Mouse (Mus musculus): ENCODE results near the gene Gm49394. TPM values are rescaled to one million over a fixed set of nuclear protein-coding genes. Genes with fewer than 3 reads are reported as not detected.

Gene Gm49394
- not detected in 2 replicates for total RNA-seq (2015; ENCODE audit: low replicate concordance)
- not detected in 2 replicates for total RNA-seq (2017; ENCODE audit: low replicate concordance)

DNA sequence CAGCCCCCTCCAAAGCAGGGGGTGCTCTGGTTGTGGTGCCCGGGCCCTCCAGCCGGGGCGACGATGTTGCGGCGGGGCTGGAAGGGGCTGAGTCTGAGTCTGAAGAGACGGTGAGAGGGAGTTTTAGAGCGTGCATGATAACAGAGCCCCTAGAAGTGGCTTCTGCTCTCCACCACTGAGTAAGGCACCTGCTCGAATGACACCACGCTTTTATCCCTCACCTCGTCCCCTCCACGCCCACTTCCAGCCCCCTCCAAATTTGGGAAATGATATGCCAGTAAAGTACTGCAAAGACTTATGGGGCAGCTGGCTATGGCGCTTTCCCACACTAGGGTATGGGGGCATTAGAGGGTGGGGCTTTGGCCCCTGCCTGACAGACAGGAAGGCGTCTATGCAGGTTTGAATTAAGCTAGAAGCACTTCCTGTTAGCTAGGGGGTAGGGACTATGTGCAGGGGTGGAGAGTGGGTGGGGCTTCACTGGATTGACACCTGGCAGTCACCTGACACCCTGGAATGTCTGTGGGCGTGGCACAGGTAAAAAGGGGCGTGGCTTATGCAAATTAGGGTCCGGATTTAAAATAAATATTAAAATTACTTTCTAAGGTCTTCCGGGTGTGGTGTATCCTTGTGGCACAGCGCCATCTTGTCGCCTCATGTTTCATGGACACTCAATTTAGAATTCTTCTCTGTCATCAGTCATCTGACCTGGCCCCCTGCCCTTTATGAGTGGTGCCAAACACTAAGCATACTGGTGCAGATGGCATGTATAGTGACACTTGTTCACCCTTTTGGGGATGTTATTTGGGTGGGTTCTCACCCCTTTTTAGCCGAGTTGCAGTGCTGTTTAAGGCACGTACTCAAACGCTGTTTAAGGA, at the start of gene Gm49394:
Gene Gm49394, minus strand, starts transcription at position 192 of the 875 bp plus-strand sequence.
- no peak for ATAC-seq (replicated peaks; ENCODE audit: low FRiP score, poor library complexity, severe bottlenecking)

DNA sequence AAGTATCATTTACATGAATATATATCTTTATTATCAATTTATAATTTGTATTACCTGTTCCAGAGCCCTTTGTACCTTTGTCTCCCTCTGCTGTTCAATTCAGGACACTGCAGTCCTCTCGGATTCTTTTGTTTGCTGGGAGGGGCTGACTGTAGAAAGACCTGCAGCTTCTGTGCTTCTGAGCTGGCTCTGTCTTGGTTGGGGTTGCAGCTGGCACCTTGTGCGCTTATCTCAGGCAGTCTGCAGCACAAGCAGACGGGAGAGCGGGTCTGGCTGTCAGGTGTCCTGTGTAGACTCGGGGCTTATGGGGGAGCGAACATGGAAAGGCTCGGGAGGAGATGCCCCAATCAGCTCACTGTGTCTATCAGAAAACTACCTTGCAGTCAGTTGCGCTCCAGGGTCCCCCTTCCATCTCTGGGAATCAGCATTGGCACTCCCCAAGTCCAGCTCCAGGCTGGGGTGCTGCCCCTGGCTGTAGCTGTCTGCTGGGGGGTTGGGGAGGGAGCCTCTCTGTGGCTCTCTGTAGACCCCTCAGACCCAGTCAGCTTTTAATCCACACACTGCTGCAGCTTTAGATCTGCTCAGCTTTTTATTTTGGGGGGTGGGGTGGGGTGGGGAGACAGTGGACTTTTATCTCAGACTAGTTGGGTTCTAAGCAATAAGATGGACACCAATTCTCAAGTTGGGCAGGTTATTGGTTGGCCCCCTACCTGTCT, 45.2 kb upstream of the Gm49394 start:
- peak; percentile 64; the same call in 1 of the 2 replicates for ATAC-seq (replicated peaks; ENCODE audit: low FRiP score, poor library complexity, severe bottlenecking)

DNA sequence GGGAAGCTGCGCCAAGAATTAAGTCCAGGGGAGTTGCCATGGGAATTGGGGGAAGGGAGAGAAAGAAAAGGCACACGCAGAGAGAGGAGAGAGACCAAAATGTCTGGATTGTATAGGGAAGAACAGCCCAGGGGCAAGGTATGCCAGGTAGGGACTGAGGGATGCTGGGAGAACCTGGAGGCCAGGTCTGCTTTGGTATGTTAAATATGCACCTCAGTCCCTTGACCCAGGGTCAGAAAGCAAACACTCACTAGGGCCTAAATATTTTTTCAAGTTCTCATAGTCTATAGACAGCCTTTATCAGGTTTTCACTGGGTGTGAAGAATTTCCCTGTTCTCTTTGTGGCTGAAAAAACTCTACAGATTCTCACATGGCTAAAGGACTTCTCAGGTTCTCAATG, 37.1 kb upstream of the Gm49394 start:
- ATAC-seq (replicated peaks; ENCODE audit: low FRiP score, poor library complexity, severe bottlenecking): no peak

DNA sequence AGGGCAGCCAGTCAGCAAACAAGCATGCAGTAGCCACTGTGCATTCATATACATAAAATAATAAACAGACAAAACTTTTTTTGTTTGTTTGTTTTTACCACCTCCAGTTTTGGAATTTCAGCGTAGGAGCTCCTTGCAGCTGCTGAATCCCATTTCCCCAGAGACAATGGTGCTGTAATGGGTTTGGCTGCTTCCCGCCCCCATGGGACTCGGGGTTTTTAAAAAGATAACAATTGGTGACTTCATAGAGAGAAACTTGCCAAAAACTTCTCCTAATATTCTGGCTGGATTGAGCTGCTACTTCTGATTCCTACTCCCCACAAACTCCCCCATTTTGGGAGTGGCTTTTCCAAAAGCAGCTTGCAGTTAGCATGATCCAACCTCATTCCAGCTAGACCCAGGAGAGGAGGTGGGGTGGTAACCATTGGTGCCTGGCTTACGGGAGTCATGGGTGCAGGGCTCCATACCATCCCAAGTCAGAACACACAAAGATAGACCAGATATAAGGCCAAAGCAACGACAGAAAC, 29.7 kb upstream of the Gm49394 start:
- ATAC-seq (replicated peaks; ENCODE audit: low FRiP score, poor library complexity, severe bottlenecking): no peak

DNA sequence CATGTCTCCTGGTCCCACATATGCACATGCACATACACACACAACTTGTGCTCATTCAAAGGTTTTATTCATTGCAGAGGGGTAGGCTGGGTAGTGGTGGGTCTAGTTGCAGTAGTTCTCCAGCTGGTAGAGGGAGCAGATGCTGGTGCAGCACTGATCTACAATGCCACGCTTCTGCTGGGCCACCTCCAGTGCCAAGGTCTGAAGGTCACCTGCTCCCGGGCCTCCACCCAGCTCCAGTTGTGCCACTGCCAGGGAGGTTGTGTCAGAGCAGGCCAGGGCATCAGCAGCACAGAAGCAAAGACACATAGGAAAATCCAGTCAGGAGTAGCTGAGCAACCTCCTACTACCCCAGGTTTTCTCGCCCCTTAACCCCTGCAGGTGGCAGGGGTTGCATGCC, 8.9 kb upstream of the Gm49394 start:
- no peak for ATAC-seq (replicated peaks; ENCODE audit: low FRiP score, poor library complexity, severe bottlenecking)

DNA sequence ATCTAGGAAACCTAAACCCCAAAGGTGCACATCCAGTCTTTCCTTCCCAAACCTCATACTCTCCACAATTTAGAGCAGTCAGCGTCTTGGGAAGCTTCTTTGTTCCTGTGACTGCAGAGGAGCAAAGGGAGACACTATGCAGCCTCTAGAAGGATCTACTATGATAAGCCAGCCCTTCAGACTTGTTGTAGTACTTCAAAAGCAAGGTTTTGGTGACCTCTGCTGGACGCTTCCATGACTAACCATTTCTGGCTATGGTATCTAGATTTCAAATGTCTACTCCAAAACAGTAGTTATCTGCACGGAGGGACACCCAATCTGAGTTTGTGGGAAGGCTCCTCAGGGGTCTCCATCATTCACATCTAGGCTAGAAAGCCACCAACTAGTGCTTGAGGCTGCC, 5.9 kb upstream of the Gm49394 start:
- no peak for ATAC-seq (replicated peaks; ENCODE audit: low FRiP score, poor library complexity, severe bottlenecking)

DNA sequence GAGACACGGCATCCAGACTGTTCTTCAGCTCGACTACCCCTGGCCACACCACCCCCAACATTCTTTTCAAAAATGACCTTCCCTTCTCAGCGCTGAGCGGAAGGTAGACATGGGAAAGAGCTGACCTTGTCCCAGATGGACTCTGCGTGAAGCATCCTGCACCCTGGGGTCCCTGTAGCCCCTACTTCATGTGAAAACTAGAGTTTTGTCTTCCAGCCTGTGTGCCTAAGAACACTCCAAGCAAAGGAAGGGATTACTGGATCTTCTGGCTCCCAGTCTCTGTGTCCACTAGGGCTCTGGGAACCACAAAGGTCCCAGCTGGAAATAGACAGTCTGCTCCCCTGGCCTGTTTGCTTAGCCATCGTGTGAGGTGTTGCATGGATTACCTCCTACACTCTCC, 5.4 kb upstream of the Gm49394 start:
- no peak for ATAC-seq (replicated peaks; ENCODE audit: low FRiP score, poor library complexity, severe bottlenecking)

DNA sequence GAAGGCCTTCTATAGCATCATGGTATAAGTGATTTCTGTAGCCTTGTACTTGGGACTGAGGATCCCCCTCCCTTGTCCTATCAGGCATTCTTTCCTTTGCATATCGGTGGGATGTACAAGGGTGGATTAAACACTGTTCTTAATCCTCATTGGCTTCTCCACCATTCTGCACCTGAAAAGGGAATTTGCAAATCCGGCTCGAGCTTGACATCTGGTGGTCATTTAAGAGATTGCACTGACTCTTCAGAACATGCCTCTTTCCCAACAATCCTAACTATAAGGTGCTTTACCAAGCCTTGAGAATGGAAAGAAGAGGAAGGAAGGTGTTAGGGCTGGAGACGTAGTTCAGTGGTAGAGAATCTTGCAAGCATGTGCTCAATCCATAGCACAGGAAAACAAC, 2.4 kb upstream of the Gm49394 start:
- no peak for ATAC-seq (replicated peaks; ENCODE audit: low FRiP score, poor library complexity, severe bottlenecking)

DNA sequence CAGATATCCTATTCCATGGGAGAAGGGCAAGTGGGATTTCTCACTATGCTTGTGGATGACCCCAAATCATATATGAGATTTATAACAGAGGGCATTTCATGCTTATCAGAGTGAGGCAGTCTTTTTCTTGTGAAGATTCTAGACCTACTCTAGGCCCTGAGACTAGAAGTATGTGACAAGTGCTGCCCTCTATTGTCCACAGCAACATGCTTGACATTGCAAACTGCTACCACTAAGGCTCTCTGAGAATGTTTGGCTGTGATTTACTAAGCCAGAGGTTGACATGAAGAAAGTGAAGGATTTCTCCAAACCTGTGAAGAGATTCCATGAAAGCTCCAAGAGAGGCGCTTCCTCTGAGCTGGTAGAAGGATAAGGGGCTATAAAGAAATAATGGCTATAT, 1.3 kb upstream of the Gm49394 start:
- no peak for ATAC-seq (replicated peaks; ENCODE audit: low FRiP score, poor library complexity, severe bottlenecking)

DNA sequence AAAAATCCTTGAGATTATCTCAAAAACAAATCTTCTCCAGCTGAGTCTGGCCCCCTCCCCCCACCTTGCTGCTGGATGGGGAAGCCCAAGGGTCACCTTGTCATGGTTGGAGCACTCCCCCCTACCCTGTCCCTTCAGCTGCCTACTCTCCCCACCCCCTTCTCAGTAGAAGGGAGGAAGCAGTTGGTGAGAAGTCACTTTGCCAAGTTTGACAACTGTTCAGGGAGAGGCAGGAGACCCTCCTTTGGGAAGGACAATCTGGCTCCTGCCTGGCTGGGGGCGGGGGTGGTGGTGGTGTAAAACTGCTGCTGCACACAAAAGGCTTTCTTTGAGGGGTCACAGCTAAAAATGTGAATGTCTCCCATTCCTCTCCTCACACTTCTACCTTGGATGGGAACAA, 1.4 kb downstream of the Gm49394 start:
- ATAC-seq (replicated peaks; ENCODE audit: low FRiP score, poor library complexity, severe bottlenecking): no peak

DNA sequence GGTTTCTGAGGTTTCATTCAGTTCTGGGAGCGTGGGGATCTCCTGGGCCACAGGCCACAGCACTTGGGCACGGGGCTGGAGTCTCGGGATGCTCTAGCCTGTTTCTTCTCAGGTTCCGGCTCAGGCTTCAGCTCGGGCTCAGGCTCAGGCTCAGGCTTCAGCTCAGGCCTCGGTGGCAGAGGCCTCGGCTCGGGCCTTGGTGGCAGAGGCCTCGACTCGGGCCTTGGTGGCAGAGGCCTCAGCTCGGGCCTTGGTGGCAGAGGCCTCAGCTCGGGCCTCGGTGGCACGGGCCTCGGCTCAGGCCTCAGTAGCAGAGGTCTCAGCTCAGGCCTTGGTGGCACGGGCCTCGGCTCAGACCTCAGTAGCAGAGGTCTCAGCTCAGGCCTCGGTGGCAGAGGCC, 2.2 kb downstream of the Gm49394 start:
- ATAC-seq (replicated peaks; ENCODE audit: low FRiP score, poor library complexity, severe bottlenecking): no peak

DNA sequence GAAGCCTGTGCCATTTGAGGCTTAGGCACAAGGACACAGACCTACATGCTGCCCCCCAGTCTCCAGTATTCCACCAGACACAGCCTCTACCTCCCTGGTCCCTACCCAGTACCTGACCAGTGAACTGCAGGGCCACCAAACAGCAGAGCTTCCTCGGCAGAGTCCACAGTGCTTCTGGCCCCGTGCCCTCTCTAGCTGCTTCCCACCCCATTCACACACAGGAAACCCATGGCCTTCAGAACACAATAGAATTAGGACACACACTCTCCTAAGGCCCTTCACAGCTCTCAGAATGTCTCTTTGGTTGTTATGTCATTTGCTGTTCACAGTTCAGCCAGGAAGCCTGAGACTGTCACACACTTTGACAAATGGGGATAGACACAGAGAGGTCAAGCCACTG, 3.1 kb downstream of the Gm49394 start, which contains the start of gene Igf2:
Gene Igf2, minus strand, starts transcription at position 158 of the 400 bp plus-strand sequence.
- no peak for ATAC-seq (replicated peaks; ENCODE audit: low FRiP score, poor library complexity, severe bottlenecking)

DNA sequence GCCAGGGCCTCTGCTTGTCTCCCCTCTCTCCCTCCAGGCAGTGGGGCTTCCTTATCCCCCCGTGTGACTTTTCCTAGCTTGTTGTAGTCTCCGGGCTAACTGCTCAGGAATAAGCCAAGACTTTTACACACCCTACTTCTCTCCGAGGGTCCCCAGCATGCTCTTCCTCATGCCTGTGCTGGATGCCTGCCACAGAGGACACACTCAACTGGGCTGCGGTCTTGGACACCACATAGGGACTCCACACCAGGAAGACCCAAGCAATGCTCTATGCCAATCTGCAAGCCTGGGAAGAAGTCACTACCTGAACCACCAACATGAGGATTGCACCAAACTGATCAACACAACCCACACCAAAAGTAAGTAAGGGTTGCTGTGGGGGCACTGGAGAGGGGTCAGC, 3.6 kb downstream of the Gm49394 start:
- no peak for ATAC-seq (replicated peaks; ENCODE audit: low FRiP score, poor library complexity, severe bottlenecking)

DNA sequence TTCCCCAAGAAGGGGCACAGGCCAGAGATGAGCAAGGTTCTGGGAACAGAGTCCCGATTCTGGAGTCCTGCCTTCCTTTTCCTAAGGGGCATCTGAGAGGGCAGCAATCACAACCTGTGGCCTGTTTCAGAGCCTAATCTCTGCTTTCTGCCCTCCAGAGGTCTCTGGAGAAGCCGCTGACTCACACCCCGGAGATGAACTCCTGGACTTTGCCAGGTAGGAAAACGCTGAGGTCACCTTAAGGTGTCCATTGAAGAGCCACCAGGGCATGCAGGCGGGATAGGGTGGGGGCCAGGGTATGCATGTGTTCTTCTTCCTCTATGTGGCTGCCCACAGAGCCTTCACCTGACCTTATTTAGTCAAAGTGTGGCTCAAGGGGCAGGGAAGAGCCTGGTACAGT, 4.4 kb downstream of the Gm49394 start:
- ATAC-seq (replicated peaks; ENCODE audit: low FRiP score, poor library complexity, severe bottlenecking): no peak

DNA sequence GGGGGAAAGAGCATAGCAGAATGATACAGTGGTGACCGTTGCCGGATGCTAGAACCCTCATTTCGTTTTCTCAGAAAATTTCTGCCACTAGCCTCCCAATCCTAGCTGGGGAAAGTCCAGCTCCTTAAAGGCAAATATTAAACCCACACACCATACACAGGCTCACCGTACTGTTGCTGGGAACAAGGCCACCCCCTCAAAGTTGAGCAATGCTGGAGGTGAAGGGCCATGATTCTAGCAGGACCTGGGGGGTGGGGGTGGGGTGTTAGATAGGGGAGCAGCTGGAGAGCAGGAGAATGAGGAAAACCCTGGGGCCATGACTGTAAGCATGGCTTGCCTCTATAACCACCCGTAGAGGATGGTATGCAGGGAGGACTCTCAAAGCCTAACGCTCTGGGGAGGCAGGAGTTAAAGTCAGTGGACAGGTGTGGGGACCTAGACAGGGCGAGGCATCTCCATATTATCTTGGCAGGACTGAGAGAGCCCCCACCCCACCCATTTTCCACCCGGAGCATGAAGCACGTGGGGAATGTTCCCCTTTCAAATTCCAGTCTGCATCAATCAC, 5.2 kb downstream of the Gm49394 start:
- ATAC-seq (replicated peaks; ENCODE audit: low FRiP score, poor library complexity, severe bottlenecking): no peak

DNA sequence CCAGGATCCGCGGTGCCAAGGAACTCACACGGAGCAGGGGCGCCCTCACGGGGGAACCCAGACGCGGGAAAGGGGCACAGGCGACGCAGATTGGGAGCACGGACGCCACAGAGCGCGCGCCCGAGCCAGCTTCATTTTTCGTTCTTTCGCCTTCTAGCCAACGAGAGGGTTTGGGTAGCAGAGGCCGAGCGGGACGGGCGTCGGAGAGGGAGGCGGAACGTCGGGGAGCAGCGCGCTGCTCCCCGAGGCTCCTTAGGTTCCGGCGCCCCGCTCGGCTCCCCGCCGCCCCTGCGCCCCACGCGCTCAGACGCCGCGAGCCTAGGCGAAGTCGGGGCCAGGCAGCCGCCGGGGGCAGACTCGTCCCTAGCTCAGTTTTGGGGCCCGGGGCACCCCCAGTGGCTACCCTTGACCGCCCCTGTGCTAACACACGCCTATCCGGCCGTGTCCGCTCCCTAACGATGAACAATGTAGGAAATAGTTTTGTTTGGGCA, 5.8 kb downstream of the Gm49394 start:
- no peak for ATAC-seq (replicated peaks; ENCODE audit: low FRiP score, poor library complexity, severe bottlenecking)

DNA sequence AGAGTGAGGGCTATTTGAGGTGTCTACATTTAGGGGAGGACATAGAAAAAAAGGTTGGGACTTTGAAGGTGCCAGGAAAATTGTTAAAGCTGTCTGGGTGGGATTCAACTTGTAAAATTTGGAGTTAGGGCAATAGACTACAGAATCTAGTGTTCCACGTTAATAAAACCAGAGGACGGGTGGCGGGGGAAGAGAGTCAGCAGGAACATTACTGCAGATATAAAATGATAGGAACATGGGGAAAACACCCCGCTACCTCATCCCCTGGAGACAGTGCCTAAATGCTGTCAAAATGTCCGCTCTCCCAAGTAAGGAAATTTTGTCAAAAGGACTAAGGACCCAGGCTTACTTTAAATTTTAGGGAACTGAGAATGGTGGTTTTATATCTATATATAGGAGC, 6.6 kb downstream of the Gm49394 start:
- ATAC-seq (replicated peaks; ENCODE audit: low FRiP score, poor library complexity, severe bottlenecking): no peak

DNA sequence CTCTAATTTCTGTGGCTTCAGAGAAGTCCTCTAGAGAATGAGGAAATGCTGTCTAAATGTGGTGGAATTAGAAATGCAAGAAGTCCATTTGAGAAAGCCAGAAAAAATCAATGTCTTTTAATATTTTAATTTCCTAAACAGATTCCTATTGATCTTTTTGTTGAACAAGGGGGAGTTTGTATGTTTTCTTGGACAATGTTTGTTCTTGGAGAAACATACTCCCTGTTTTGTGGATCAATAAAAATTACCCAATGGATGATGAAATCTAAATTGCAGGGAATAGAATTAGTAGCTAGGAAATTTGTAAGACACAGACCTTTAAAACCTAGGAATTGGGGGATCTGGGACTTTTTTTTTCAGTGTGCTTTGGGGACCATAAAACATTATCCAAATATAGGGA, 7.9 kb downstream of the Gm49394 start:
- ATAC-seq (replicated peaks; ENCODE audit: low FRiP score, poor library complexity, severe bottlenecking): no peak

DNA sequence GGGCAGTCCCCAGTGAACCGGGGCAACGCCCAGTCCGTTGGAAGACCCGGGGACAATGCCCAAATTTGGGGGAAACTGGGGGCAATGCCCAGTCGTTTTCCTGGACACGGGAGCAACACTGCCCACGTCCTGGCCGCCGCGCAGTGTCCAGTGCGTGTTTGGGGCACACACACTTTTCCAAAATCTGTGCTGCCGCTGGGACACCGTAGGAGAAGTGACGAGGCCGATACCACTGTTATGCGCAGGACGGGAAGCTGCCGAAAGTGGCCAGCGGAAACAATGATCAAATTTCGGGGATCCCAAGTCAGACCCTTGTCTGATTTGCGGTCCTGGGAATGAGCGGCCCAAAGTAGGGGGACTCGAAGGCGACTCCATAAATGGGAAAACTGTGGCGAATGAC, 8.7 kb downstream of the Gm49394 start:
- ATAC-seq (replicated peaks; ENCODE audit: low FRiP score, poor library complexity, severe bottlenecking): no peak

DNA sequence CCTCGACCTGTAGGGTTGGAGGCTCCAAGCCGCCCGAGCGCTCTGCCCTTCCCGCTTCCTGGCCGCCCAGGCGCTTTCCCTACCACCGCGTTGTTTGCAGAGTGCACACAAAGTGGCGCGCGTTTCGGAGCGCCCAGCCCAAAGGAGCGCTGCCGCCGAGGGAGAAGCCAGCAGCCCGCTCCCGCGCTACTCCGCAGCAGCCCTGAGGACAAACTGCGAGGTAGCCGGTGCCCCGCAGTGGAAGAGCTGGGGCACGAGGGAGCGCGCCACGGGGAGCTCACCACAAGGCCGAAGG, 9.1 kb downstream of the Gm49394 start:
- no peak for ATAC-seq (replicated peaks; ENCODE audit: low FRiP score, poor library complexity, severe bottlenecking)
